Mouse (Mus musculus) heart, postnatal 0 days (tissue): Measurements from ENCODE around the gene Abce1. TPM values are rescaled to one million over a fixed set of nuclear protein-coding genes. Genes with fewer than 3 reads are reported as not detected.
"Not testable (repeated sequence)": the region's sequence is repeated elsewhere in the genome, so short reads cannot be mapped to it uniquely, and the experiment has no call there.

Experiments used
- ATAC-seq: fragments of 200-750 bp; cut with Nextera tagmentation; 2 replicates; pipeline ENCODE4 v1.8.0; 2017; ENCODE audit warnings: low read depth, moderate number of reproducible peaks, moderate library complexity; ENCODE audit not compliant: insufficient read depth
- DNase-seq: peaks from one replicate; pipeline ENCODE4 v3.0.0-alpha.2; 2016; ENCODE audit warnings: low spot score
- H3K27ac ChIP-seq: fragments of 300-500 bp; sonication (generic); 2 replicates; pipeline ENCODE4 v1.5.1; 2014; ENCODE audit warnings: low read depth, mild to moderate bottlenecking
- H3K27me3 ChIP-seq: fragments of 300-500 bp; sonication (generic); 2 replicates; pipeline ENCODE4 v1.6.1; 2014; ENCODE audit warnings: low read length, mixed read lengths; ENCODE audit not compliant: control insufficient read depth, insufficient read depth
- H3K36me3 ChIP-seq: fragments of 300-500 bp; sonication (generic); replicated peaks from 2 replicates; pipeline ENCODE4 v1.6.1; 2014; ENCODE audit warnings: low read length, mixed read lengths; ENCODE audit not compliant: control insufficient read depth, insufficient read depth
- H3K4me1 ChIP-seq: fragments of 300-500 bp; sonication (generic); 2 replicates; pipeline ENCODE4 v1.6.1; 2014; ENCODE audit warnings: antibody characterized with exemption; ENCODE audit not compliant: control insufficient read depth, insufficient read depth
- H3K4me2 ChIP-seq: fragments of 300-500 bp; sonication (generic); 2 replicates; pipeline ENCODE4 v1.6.1; 2014; ENCODE audit warnings: low read depth, mild to moderate bottlenecking, low read length, moderate library complexity
- H3K4me3 ChIP-seq: fragments of 300-500 bp; sonication (generic); 2 replicates; pipeline ENCODE4 v1.5.1; 2014; ENCODE audit warnings: low read depth, low read length
- H3K9ac ChIP-seq: fragments of 300-500 bp; sonication (generic); replicated peaks from 2 replicates; pipeline ENCODE4 v1.6.1; 2014; ENCODE audit warnings: low read depth, low read length, mixed read lengths
- H3K9me3 ChIP-seq: fragments of 300-500 bp; sonication (generic); replicated peaks from 2 replicates; pipeline ENCODE4 v1.6.1; 2016; ENCODE audit warnings: low read length; ENCODE audit not compliant: control insufficient read depth
- CTCF ChIP-seq: IDR thresholded peaks from 2 replicates; pipeline ENCODE4 v1.5.1; 2016; ENCODE audit warnings: antibody characterized with exemption, control low read depth, low read depth
- EP300 ChIP-seq: IDR thresholded peaks from 2 replicates; pipeline ENCODE4 v1.6.1; 2016; ENCODE audit warnings: antibody characterized with exemption, low read depth
- WGBS: fragments of 180-500 bp; shearing (Covaris S2); extraction: QIAGEN DNeasy Blood & Tissue Kit; methylation state at CpG from one replicate; pipeline ENCODE4 v1.1.7; 2014; 5-methylcytosine and 5-hydroxymethylcytosine counted together
- polyA plus RNA-seq: library from polyadenylated mRNA; unstranded; fragments of >200 nt; fragmentation: Nextera tagmentation; extraction: Ambion mirVana; gene quantifications from 2 replicates; pipeline ENCODE4 v1.2.1, GENCODE M21; 2015
- total RNA-seq: library from RNA; depleted of rRNA; stranded (reverse); fragments of >200 nt; gene quantifications from 2 replicates; pipeline ENCODE4 v1.2.3, GENCODE M21; 2014; ENCODE audit warnings: low replicate concordance

The Abce1 gene
- total and polyA plus RNA-seq, 2 experiments from 2014 or later, result 38.6 to 55.0 TPM

- TF ChIP-seq EP300 (no peak), CTCF (no peak)
- Histone ChIP-seq H3K4me3 (no peak overlapping the region), H3K4me1 (peaks cover 5% of the 10 kb centered on the region; the same call in 1 of the 2 replicates), H3K27ac (no peak overlapping the region), H3K27me3 (no peaks in the 10 kb centered on the region), H3K9ac (no peak overlapping the region), H3K4me2 (no peak overlapping the region), H3K9me3 (no peaks in the 10 kb centered on the region), H3K36me3 (peaks cover 44% of the 10 kb centered on the region)
- WGBS, result 76% methylated on average over 4 of the region's 4 CpGs
- no peak for DNase-seq
- no peak for ATAC-seq
Measured at GRCm38 (mm10) chr8:79676461-79676860, 35.1 kb downstream of the Abce1 start.

DNA sequence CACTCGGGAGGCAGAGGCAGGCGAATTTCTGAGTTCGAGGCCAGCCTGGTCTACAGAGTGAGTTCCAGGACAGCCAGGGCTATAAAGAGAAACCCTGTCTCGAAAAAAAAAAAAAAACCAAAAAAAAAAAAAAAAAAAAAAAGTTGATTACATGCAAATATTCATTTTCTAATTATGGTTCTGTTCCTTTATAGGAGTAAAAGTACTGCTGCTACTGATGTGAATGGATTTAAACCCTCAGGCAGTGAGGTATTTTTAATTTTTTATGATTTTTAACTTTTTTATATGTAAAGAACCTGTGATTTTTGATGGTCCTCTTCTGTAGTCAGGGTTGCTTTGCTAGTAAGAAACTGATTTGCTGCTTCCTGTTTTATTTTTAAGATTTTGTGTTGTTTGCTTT lies 52.8 kb downstream of the Abce1 start:
- H3K4me1 ChIP-seq, ATAC-seq, H3K27ac ChIP-seq, H3K9ac ChIP-seq, H3K9me3 ChIP-seq, H3K4me2 ChIP-seq, DNase-seq, H3K27me3 ChIP-seq, H3K4me3 ChIP-seq: not testable (repeated sequence)
- H3K36me3 ChIP-seq, result peaks cover 70% of the 10 kb centered on the region
- WGBS, result 80% methylated on average over 4 of the region's 4 CpGs

- no peaks in the 10 kb centered on the region for H3K9me3 ChIP-seq
- no peak overlapping the region for H3K4me2 ChIP-seq
- H3K4me1 ChIP-seq, result no peaks in the 10 kb centered on the region
- H3K27ac ChIP-seq, result no peak overlapping the region
- TF ChIP-seq EP300 (no peak), CTCF (no peak)
- DNase-seq, result no peak
- WGBS, result 54% methylated on average over 4 of the region's 4 CpGs
- H3K36me3 ChIP-seq, result peaks cover 57% of the 10 kb centered on the region
- no peaks in the 10 kb centered on the region for H3K27me3 ChIP-seq
- no peak for ATAC-seq
- H3K9ac ChIP-seq, result no peak overlapping the region; the same call in 1 of the 2 replicates
- no peak overlapping the region for H3K4me3 ChIP-seq
Measured at GRCm38 (mm10) chr8:79653736-79654135, 57.8 kb downstream of the Abce1 start.

DNA sequence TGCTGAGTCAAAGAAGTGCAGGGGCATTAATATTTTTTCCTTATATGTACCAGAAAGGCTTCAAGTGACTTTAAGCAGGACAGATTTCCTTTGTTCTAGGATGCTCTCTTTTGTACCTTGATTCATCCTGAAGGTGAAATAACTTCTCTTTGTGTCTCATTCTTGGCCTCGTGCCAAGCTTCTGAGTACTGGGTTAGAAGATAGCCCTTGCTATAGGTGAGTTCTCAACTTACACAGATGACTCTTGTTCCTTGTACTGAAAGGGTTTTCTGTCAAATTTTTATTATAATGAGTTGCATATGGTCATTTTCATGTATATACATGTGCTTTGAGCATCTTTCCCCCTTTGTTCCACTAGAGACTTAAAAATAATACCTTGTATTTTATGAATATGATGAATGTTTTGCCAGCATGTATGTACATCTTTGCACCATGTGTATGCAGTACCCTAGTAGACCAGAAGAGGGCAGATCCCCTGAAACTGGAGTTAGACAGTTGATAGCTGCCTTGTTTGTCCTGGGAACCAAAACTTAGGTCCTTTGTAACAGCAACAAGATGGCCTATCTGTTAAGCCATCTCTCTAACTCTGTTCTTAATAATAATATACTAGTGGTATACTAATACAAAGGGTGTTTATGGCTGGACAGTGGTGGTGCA lies 61.3 kb downstream of the Abce1 start:
- 66% methylated on average over 1 of the region's 1 CpGs for WGBS
- no peak overlapping the region for H3K4me3 ChIP-seq
- no peak overlapping the region for H3K4me2 ChIP-seq
- no peak for ATAC-seq
- no peaks in the 10 kb centered on the region for H3K27me3 ChIP-seq
- TF ChIP-seq EP300 (no peak), CTCF (peak; percentile 49)
- no peak for DNase-seq
- no peak overlapping the region for H3K9ac ChIP-seq
- H3K36me3 ChIP-seq, result peaks cover 48% of the 10 kb centered on the region
- H3K27ac ChIP-seq, result no peak overlapping the region
- no peaks in the 10 kb centered on the region for H3K4me1 ChIP-seq
- no peaks in the 10 kb centered on the region for H3K9me3 ChIP-seq

DNA sequence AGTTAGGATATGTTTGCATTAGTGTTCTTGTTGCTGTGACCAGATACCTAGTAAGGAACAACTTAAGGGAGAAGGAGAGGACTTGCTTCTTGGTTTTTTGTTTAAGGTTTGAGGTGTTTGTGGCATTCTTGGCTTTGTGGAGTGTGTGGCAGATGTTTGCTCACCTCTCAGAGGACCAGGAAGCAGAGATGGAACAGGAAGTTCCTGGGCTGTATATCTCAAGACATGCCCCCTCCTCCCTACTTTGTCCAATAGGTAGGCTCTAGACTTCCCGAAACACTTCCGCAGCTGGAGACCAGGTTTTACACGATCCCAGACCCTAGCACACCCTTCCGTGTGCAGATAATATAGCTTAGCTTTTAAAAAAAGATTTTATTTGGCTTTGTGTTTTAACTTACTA lies 62.0 kb downstream of the Abce1 start:
- Histone ChIP-seq H3K27me3 (no peaks in the 10 kb centered on the region), H3K4me2 (no peak overlapping the region), H3K9ac (no peak overlapping the region), H3K9me3 (no peaks in the 10 kb centered on the region), H3K4me1 (no peaks in the 10 kb centered on the region), H3K4me3 (no peak overlapping the region), H3K27ac (peak overlapping the region; percentile 25; the same call in 1 of the 2 replicates), H3K36me3 (peaks cover 47% of the 10 kb centered on the region)
- TF ChIP-seq EP300, result no peak
- TF ChIP-seq CTCF, result no peak
- WGBS, result 86% methylated on average over 4 of the region's 4 CpGs
- DNase-seq, result no peak
- ATAC-seq, result no peak

GRCm38 (mm10) chr8:79641119-79641518 lies 70.4 kb downstream of the Abce1 start:
- Histone ChIP-seq H3K4me2 (peak overlapping the region; percentile 90), H3K9ac (peak overlapping the region; percentile 90), H3K4me3 (peak overlapping the region; percentile 84), H3K4me1 (peaks cover 15% of the 10 kb centered on the region), H3K9me3 (no peaks in the 10 kb centered on the region), H3K36me3 (peaks cover 21% of the 10 kb centered on the region), H3K27ac (peak overlapping the region; percentile 68), H3K27me3 (no peaks in the 10 kb centered on the region)
- DNase-seq (no peak), ATAC-seq (no peak)
- 3% methylated on average over 1 of the region's 1 CpGs for WGBS
- TF ChIP-seq EP300, result no peak
- no peak for TF ChIP-seq CTCF
